Mouse (Mus musculus) megakaryocyte, adult 5-6 weeks (primary cell): ENCODE measurements around the gene Vwa5b1. TPM values are rescaled to one million over a fixed set of nuclear protein-coding genes. Genes with fewer than 3 reads are reported as not detected.

Source experiments
- ATAC-seq: 2 replicates; pipeline ENCODE4 v1.8.0; 2016; ENCODE audit warnings: mild to moderate bottlenecking, inconsistent platforms; ENCODE audit not compliant: poor library complexity, severe bottlenecking
- total RNA-seq, 2 experiments: library from RNA; stranded (forward) in 1 of 2; stranded (reverse) in 1 of 2; fragments of 153-499, 151-499 nt in 1 of 2; fragments of 221-1000, 200-1000 nt in 1 of 2; gene quantifications; 2 replicates each; pipeline versions ENCODE4 v1.2.3 to v1.2.4; 2015 to 2017

Gene Vwa5b1
- total RNA-seq (2015), result not detected in 2 replicates
- not detected in 2 replicates for total RNA-seq (2017)

DNA sequence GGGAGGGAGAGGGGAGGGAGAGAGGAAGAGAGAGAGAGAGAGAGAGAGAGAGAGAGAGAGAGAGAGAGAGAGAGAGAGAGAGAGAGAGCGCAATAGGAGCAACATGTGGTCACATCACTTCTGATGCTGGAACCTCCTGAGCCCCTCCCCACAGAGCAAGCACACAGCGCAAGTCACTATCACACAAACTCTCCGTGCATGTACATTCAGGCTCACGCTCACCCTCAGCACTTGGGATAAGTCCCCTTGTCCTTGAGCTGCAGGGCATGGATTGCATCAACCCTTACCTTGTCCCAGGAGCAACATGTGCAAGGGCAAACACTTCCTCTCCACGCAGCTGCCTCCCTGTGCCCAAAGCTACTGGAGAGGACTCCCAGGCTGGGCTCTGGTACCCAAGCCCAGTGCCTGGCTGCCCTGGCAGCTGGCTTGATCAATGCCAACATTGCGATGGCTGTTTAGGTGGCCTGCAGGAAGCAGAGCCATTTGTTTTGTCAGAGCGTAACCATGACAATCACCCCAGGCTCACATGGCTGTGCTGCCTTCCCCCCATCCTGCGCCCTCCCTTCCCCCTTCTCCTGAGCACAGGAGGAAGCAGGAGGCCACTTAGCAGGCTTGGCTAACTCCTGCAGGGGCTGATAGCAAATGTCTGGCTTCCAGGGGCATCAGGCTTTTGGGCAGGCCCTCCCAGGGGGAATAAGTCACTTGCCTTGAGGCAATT is at the start of gene Vwa5b1:
Gene Vwa5b1 (minus strand): TSS at position 457 of the 718 bp plus-strand sequence.
- ATAC-seq, result no peak

DNA sequence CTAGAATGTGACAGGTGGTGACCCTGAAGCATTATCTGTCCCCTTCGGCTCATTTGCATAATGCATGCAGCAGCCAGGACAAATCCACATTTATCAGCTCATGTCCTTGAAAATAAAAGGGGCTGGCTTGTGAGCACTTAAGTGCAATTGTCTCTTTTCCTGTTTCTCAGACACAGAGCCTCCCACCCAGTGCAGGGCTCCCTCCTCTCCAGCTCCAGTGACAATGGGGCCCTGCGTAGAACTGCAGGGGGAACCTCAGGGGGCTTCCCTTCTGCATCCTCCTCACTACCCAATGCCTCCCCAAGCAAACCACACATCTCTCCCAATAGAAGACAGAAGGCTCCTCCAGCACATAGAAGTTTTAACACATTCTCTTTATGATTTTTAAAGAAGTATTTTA is 47.1 kb upstream of the Vwa5b1 start:
- no peak for ATAC-seq

DNA sequence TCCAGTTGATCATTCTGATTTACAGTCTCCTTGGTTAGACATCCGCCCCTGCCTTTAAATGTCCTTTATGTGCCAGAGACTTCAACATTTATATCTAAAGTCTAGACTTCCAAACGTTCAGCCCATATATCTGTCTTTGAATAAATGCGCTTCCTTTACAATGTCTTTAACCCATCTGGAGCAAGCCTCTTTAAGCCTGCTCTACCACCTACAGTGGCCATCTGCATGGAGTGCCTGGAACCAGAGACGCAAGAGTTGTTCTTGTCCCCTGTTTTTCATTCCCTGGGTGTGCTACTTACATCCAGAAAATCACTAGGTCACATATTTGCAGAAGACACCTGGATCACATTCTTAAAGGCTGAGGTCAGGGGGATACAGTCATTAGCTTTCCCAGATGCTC is 44.4 kb upstream of the Vwa5b1 start:
- no peak for ATAC-seq

DNA sequence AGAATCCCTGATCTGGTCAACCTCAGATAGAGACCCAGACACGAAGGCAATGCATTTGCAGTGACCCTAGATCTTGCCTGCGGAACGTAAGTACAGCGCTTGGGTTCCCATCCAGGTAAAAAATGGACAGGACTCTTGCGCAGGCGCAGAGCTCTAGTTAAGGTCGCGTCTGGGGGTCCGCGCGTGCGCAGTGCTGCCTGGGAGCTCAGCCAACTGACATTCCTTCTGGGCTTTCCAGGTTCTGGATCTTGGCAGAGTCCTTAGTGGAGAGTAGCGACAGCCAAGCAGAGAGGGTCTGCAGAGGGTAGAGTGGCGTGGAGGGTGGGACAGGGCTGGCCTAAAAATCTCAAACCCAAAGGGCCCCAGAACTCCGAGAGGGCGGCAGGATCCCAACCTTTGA is 41.9 kb upstream of the Vwa5b1 start:
- no peak for ATAC-seq

DNA sequence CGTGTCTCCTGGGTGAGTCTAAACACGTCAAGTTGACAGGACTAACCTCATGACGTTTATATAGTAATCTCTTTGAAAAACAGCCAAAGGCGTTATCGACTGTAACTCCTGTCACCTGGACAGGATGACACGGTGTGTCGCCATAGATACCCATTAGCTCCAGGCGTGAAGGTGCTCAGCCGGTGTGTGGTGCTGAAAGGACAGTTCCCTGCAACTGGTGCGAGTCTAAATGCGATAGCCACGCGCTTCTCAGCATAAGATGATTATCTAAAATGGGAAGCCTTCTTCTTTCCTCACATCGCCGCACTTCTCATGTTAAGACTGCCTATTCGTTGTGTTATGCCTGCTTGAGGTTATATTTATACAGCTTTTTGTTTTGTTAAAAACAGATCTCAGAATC is 40.8 kb upstream of the Vwa5b1 start:
- no peak for ATAC-seq

DNA sequence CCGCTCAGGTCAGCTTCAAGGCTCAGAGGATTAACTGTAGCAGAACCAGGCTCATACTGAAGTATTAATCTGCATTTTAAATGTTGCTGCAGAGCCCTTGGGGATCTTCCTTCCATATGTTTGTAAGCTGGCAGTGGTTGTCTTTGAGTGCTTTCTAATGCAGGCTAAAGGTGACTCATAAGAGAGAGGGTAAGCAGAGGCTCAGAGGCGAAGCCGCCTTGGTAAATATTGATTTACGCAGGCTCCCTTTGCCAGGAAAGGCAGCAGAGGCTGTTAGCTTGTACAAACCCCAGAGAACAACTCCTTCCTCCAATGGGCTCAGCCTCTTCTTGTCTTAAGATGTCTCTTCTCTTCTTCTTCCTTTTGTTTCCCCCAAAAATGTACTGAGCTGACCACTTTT is 36.5 kb upstream of the Vwa5b1 start:
- no peak for ATAC-seq

DNA sequence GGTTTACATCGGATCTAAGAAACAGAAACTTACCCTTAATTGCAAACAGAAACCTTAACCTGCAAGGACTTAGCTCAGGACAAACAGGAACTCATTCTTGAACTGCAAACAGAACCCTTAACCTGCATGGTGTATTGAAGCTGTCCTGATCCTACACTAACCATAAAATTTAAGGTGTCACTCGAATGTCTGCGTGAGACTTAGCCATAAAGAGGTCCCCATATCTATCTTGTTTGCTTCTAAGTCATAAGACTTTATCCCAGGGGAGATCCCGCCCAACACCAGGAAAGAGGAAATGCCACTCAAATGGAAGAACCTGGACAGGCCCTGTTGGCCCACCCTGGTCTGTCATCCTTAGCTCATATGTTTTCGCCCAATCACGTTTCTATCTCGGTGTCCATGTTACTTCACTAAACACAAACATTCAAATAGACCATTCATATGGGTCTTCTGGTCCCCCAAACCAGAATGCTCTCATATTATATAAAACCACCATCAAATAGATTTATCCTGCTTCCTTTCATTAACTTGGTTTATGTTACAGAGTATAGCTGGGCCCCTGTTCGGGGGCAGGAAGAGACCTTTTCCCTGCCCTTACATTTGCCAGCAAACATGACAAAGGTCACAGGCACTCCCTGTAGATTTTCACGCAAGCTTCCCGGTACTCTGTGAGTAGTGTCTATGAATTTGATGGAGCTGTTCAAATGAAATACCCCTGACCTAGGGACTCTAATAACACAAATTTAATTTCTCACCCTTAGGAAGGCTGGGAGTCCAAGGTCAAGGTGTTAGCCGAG is 34.6 kb upstream of the Vwa5b1 start:
- ATAC-seq, result no peak

DNA sequence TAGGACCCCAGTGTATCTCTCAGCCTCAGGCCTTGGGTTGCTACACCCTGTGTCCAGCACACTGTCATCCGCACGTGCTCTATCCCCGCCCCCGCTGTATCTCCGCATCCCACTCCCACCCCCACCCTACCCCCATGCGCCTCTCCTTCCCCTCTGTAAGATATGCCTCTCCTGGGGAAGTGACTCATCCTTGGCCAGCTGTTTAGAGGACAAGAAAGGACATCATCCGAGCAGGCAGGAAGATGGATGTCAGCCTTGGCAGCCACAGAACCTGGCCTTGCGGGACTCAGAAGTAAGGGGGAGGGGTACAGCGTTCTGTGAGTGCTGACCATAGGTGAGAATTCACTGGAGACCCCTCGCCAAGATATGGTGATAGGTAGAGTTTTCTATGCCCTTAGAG is 30.8 kb upstream of the Vwa5b1 start:
- ATAC-seq, result no peak

DNA sequence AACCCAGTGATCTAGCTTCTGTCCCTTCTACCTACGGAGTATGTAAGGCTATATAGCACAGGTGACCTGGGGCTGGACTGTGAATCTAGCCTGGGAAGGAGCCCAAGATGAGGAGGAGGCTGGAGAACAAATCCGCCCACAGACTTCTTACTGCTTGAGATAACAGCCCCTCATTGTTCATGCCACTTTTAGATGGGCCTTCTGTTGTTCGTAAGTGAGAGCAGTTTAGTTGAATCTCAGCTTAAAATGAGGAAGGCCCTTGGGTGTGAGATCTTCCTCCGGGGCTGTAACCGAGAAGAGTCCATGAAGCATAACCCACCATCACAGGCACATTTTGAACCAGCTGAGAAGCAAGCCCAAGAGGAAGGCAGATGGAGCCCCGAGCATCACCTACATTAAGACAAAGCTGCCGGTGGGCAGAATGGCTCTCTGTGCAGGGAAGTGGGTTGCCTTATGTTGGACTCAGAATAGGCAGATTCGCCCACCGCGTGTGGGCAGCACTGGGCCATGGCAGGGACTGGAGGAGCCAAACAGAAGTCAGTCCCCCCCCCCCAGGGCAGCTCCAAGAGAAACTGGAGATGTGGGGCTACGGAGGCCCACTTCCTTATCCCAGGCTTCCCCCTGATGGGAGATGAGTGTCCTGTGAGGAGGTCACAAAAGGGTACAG is 24.4 kb upstream of the Vwa5b1 start:
- no peak for ATAC-seq

DNA sequence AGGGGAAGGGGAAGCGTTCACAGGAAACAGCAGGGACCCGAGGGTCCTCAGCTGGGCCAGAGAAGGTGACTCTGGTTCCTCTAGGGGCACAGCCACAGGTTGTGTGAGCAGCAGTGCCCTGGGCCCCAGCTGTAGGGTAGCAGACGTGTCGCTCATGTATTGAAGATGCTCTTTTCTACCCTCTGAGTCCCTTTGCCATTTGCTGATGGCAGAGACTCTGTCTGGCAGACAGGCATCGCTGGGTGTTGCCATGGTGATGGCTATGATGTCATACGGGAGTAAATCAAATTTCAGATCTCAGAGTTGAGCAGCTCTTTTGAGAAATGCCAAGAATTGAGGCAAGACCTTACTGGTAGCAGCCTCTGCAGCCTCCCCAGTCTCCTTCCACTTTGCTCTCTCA is 17.4 kb upstream of the Vwa5b1 start:
- no peak for ATAC-seq

DNA sequence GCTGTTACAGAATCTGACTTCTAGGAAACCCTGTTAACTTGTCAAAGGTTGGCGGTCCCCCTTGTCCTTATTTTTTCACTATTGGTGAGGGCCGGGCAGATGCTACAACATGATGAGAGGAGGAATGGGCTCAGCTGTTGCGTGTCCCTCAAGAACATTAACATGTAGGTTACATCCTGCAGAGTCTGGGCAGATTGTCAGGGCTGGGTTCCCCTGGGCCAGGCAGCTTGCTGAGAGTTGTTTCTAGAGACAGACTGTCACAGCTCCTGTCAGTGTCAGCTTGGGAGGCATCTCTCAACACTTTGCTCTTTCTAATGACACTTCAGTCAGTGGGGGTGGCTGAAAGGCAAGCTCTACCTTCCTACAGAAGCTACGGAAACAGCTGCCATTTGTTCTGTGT is 16.2 kb upstream of the Vwa5b1 start:
- ATAC-seq, result no peak

DNA sequence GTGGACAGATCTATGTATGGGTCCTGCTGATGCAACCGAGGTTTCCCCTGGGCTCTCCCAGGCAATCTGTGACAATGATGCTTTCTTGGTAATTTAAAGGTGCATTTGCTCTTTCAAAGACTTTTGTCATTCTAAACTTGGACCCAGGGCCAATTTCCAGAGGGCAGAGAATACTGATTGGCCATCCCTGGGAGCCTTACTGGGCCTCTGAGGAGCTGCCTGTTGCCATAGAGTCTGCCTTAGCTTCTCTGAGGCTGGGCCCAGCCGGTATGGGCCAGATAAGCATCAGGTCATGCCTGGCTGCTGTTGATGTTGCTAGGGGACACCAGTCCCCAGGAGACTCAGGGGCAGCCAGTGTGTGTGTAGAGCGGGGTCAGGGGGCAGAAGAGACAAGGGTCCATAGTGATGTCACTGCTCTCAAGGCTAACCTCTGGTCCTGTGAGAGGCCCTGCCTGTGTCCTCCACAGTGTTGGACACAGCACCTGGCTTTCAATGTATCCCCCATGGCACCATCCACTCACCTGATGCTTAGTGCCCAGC is 12.5 kb upstream of the Vwa5b1 start:
- no peak for ATAC-seq

DNA sequence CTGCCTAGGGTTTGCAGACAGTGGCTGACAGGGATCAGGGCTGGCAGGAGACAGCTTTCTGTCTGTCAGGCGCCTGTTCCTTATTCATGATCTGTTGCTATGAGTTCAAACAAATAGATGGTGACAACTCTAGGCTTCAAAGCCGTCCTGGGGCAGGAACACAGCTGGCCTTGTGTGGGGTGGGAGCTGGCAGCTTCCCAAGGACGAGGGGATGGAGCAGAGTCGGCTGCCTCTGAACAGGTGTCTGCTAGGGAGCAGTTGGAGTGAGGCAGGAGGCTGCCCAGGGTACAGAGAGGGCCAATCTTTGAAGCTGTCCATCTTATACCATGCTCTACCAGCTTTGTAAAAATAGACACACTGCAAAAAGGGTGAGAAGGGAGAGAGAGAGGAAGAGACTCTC is 6.6 kb upstream of the Vwa5b1 start:
- ATAC-seq, result no peak

DNA sequence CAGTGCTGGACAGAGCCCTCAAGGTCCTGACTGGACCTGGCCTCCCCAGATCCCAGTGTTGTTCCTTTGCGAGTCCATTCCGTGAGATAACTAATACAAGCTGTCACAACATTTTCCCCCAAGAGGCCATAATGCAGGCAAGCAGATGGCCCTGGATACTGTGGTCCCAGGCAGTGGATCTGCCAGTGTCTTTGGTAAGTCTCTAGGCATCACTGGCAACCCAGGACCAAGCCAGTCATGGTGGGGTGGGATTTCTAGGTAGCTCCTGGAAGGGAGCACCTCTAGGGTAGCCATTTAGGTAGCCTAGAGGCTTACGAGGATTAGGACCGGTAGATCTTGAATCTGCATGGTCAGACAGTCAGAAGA is 445 bp upstream of the Vwa5b1 start:
- no peak for ATAC-seq

DNA sequence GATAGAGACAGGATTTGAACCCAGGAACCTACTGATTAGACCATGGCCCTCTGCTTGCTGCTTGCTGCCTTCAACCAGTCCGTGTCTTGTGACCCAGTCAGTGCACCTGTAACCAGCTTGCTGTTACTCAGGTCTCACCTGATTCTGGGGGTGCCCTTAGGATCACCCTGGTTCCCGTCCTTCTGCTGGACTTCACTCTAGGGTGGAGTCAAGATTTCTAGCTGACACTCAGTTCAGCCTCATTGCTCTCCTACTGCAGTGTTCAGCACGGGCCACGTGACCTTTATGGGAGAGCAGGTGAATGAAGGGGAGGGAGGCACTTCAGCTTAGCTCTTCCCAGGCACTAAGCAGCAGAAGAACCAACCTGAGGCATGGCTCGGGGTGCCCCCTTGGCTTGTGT is 7.4 kb downstream of the Vwa5b1 start:
- ATAC-seq, result no peak

DNA sequence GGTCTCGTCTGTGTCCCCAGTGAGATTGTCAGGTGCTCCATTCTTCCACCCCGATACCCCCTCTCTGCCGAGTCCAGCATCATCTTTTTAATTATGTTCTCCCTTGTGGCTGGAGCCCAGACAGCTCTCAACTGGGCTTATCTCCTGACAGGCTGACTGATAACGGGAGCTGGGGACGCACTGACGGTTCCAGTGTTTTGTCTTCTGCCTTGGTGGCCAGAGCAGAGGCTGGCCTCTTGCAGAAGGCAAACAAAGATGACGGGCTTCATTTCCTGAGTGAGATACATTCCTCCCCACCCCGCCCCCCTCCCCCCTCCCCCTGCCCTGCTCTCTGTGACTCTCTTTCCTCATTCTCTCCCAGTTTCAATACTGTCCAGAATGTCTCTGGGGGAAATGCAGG is 21.2 kb downstream of the Vwa5b1 start:
- no peak for ATAC-seq

DNA sequence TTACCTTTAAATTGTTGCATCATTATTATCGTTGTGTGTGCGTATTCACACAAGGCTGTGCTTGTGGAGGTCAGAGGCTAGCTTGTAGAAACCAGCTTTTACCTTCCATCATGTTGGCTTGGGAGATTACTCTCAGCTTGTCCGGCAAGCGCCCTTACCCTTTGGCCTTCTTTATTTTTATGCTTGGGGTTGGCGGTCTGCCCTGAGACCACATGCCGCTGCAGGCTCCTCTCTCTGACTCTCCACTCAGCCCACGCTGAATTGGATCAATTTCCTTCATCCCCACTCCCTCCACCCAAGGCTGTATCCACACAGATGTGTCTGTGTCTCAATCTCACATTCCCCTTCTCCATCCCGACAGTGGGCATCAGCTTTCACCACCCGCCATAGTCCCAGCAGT is 33.8 kb downstream of the Vwa5b1 start:
- no peak for ATAC-seq

DNA sequence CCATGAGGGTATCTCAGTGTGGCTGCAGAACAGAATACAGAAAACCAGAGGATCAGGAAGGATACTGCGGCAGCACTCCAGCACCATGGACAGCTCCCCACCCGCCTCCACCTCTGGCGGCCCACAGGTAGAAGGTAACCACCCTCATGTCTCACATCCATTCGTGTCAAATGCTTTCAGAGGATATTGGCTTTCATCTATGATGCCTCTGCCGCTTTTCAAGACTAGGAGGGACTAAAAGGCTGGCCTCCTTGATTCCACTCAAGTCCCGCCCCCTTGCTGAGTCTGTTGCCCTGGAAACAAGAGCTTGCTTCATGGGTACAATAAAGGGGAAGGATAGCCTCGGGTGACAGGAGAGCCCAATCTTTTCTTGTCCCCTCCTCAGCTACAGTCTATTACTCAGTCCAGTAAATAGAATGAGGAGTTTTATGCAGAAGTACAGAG is 37.8 kb downstream of the Vwa5b1 start:
- no peak for ATAC-seq

DNA sequence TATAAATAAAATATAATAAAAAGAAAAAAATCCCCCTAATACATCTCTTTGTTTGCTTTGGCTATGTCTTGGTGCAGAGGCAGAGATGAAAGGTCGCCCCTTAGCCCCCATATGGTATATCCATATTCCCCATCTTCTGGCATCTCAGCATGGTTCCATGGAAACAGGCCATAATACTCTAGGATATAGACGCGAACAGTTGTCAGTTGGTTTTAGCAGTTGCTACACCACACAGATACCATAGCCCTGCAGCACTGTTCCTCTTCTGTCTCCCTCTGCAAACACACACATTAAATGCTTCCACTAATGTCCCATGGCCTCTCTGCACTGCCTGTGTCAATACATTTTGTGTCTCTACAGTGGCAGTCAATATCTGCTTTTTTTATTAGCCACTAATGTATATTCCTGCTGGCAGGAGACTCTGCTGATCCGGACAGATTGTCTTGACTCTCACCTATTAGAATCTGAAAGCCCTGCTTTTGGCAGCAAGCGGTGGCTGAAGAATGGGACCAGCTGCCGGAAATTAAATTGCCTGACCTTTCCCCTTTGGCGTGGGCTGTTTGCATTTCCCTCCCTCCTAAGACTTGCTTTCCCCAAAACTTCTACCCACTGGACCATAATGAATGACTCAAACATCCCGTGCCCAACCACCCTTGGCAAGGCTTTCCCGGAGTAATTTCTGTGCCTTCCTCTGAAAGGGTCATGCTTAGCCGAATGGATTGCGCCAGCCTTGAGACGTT is 39.1 kb downstream of the Vwa5b1 start:
- ATAC-seq, result no peak

DNA sequence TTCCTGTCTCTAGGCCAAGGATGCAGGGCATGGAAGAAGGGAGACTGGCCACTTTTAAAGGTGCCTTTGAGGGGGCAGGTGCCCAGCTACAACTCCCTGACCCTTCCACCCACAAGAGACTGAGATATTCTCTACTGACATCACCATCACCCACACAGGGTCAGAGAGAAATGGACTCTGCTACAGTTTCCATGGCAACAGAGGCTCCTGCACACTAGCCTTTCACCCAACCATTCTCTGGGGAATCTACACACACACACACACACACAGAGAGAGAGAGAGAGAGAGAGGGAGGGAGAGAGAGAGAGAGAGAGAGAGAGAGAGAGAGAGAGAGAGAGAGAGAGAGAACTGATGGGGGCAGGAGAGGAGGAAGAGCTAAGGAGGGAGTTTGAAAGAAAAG is 50.7 kb downstream of the Vwa5b1 start:
- no peak for ATAC-seq

DNA sequence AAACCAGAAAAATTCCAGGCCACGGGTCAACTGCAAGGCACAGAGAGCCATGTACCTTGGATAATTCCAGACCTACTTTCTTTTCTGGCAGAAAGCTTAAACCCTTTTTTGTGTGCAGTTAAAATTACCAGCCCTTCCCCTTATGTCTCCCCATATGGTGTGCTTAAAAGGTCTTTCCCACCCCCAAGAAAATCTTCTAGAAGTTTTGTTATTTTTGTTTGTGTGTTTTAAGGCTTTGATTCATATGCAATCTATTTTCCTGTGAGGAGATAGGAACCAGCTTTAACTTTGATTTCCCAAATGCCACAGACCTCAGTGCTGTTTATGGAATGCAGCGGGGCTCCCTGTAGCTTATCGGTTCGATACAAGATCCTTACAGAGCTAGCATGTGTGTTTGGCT is 53.2 kb downstream of the Vwa5b1 start:
- ATAC-seq, result no peak
